Mouse (Mus musculus): Measurements from ENCODE around the gene Rapgef1.

DNA sequence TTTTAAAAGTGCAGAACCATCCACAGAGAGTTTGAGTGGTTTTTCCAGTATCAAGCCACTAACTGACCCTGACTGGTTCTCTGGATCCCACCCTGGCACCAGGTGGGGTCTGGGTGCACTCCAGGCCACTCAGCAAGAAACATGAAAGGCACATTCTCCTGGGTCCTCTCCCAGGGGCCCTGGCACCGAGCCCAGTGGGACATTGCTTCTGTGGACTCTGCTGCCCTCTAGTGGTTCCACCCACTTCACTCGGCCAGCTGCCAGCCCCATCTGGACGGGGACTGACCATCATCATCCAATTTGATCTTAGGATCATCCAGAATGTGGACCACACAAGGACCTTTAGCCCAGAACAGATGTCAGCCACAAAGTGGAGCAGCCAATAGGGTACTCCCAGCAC lies 15.6 kb upstream of the Rapgef1 start:
- peak; percentile 88 for TF ChIP-seq CTCF (IDR thresholded peaks at IDR 0.05; ENCODE audit: insufficient read depth, low read depth, low read length)
- TF ChIP-seq POLR2A (IDR thresholded peaks at IDR 0.05; ENCODE audit: insufficient read depth, low read depth, low read length) = no peak
